Mouse (Mus musculus): ENCODE measurements around the gene Olfr726.

Gene Olfr726

DNA sequence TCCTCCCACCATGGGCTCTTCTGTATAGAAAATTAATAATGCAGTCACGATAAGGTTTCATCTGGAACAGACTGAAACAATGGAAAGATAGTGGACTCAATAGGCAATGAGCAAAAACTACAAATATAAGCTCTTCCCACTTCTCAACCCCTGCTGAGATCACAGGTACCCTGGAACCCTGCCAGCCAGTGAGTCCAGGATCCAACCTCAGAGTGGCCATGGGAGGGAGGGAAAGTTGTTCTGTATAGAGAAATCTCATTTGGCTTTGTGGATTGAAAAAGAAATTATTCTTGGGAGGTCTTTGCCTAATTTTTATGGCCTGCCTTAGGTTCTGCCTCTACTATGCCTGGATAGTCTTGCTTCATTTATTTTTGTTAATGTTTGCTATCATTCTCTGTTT, at the start of gene Olfr726:
Gene Olfr726, minus strand, starts transcription at position 101 of the 400 bp plus-strand sequence.
- no peak for DNase-seq

DNA sequence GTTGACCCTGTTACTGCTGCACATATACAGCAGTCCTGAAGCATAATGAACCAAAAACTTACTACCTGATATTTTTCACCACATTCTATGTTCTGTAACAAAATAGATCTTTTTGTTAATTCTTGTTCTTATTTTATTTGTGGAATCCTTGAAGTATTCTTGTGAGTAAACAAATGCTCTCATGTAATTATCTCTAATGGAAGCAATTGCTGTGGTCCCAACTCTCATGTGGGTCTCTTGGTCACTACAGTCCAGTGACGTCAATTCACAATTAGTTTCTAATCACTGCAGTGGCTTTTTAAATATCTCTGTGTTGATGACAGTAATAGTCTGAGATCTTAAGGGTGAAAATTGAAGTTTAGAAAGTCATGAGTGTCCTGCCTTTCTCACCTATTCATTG, 32.1 kb upstream of the Olfr726 start, which contains the start of gene Olfr727:
Gene Olfr727, plus strand, starts transcription at position 301 of the 400 bp plus-strand sequence.
- no peak for DNase-seq

GRCm38 (mm10) chr14:50062733-50063104, 28.0 kb downstream of the Olfr726 start:
- no peak for DNase-seq

DNA sequence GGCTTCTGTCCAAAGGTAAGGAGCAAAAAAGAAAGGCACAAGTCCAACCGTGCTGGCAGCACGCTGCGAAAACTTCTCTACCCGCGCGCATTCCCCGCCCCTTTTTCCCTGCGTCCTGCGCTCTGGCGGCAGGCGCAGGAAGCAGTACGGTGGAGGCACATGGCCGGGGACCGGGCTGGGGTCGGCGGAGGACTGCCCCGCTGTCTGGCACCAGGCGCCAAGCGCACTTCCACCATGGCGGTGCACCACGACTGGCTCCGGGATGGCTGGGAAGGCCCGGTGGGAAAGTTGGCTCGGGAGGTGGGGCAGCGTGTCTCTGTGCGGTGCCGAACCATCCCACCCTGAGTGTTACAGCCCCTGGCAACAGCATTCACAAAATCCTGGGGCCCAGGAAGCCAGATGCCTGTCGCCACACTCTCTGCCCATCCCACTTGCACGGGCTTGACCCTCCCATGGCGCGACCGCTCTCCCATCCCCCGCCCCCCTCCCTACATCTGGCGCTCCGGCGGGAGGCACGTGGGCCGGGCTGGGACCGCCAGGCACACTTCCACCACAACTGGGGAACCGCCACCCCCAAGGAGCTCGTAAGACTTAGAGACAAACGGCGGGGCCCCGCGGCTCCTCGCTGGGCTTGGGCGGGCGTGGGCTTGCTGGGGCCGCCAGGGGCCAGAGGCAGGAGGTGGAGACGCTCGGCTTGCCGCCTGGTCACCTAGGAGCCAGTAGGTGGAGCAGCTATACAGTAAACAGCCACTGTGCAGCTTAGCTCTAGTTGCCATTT, 28.6 kb downstream of the Olfr726 start:
- peak; percentile 62 for DNase-seq

GRCm38 (mm10) chr14:50061590-50061954, 29.2 kb downstream of the Olfr726 start:
- DNase-seq = no peak

GRCm38 (mm10) chr14:50061179-50061578, 29.6 kb downstream of the Olfr726 start:
- no peak for DNase-seq

GRCm38 (mm10) chr14:50040275-50040674, 50.5 kb downstream of the Olfr726 start, which contains the start of gene Olfr725:
Gene Olfr725 (minus strand): TSS chr14:50040375.
- DNase-seq = no peak
